Comparison of ENCODE assay signal across 8 mouse cellular contexts in genomic region chr19:4282898-4283553, GRCm38 (mm10). TPM values are rescaled to one million over a fixed set of nuclear protein-coding genes. Genes with fewer than 3 reads are reported as not detected.
A peak's percentile ranks its signal among the peaks of the same experiment; 100 is the strongest.
DNase-seq lines count a peak whose midpoint lies in the region; ATAC-seq lines count a peak whose summit lies in the region.

Ankrd13d (minus strand) TSS chr19:4283137.

- peaks cover 22% of the 10 kb centered on the region for H3K4me1 ChIP-seq in hindbrain, embryonic 10.5 days (replicated peaks)
- peaks cover 9% of the 10 kb centered on the region; the same call in 1 of the 2 replicates for H3K4me1 ChIP-seq in lung, embryonic 16.5 days (replicated peaks; ENCODE audit: control insufficient read depth, insufficient read depth, low read length)

- DNase-seq in NIH3T3 (ENCODE audit: low read depth) = peak; percentile 96
- peak; percentile 89 for DNase-seq in cerebellum, adult 9-11 months
- peak; percentile 90 to 94 for DNase-seq in frontal cortex, adult 2 months (ENCODE audit: extremely low spot score in 1 of 2, low spot score in 1 of 2)
- DNase-seq in hindbrain, embryonic 10.5 days (ENCODE audit: low spot score) = peak; percentile 94
- DNase-seq in layer of hippocampus, adult 9-11 months = peak; percentile 96
- DNase-seq in ovary, adult 18-20 months (ENCODE audit: low spot score) = peak; percentile 89
- DNase-seq in thymus, postnatal 0 days (ENCODE audit: low spot score) = peak; percentile 91

- peak within 1 kb of the TSS; percentile 75 for H3K4me3 ChIP-seq in hindbrain, embryonic 10.5 days
- peak within 1 kb of the TSS; percentile 64 for H3K4me3 ChIP-seq in lung, embryonic 16.5 days (ENCODE audit: low read length)

- H3K9me3 ChIP-seq in hindbrain, embryonic 10.5 days = peaks cover 5% of the 10 kb centered on the region; the same call in 1 of the 2 replicates
- peaks cover 3% of the 10 kb centered on the region for H3K9me3 ChIP-seq in lung, embryonic 16.5 days (ENCODE audit: control insufficient read depth, low read length)

- under 1% methylated on average over 50 of the region's 50 CpGs for WGBS in hindbrain, embryonic 10.5 days
- WGBS in lung, embryonic 16.5 days = 0% methylated on average over 45 of the region's 50 CpGs

- peak within 1 kb of the TSS; percentile 66 for H3K9ac ChIP-seq in lung, embryonic 16.5 days (ENCODE audit: low read length)

- ATAC-seq in lung, embryonic 16.5 days (ENCODE audit: low read depth) = peak; percentile 96

- H3K27ac ChIP-seq in hindbrain, embryonic 10.5 days = peak within 1 kb of the TSS; percentile 87
- peak within 1 kb of the TSS; percentile 37; the same call in 1 of the 2 replicates for H3K27ac ChIP-seq in lung, embryonic 16.5 days (ENCODE audit: low read length)

- H3K36me3 ChIP-seq in hindbrain, embryonic 10.5 days = peaks cover 56% of the 10 kb centered on the region
- peaks cover 23% of the 10 kb centered on the region for H3K36me3 ChIP-seq in lung, embryonic 16.5 days (ENCODE audit: control insufficient read depth, insufficient read depth, low read length)

- H3K27me3 ChIP-seq in hindbrain, embryonic 10.5 days (ENCODE audit: insufficient read depth, poor library complexity, severe bottlenecking) = peaks cover 14% of the 10 kb centered on the region
- H3K27me3 ChIP-seq in lung, embryonic 16.5 days (ENCODE audit: control insufficient read depth, insufficient read depth, low read depth, low read length) = peaks cover 3% of the 10 kb centered on the region; the same call in 1 of the 2 replicates

- H3K4me2 ChIP-seq in lung, embryonic 16.5 days (ENCODE audit: low read depth, low read length) = peak within 1 kb of the TSS; percentile 85

RNA-seq across cellular contexts. Expression of gene Ankrd13d, which starts in this region (rescaled TPM):
- polyA plus RNA-seq in frontal cortex, adult 2 months (2012; rRNA removed) = 73.1 and 77.0 TPM in 2 replicates
- 9.9 and 14.4 TPM in 2 replicates for polyA plus RNA-seq in hindbrain, embryonic 10.5 days (2016; fragmentation: Nextera tagmentation; extraction: Ambion mirVana)
- polyA plus RNA-seq in lung, embryonic 16.5 days (2015; fragmentation: Nextera tagmentation; extraction: Ambion mirVana) = 3.5 and 5.2 TPM in 2 replicates
- 9.8 and 12.2 TPM in 2 replicates for polyA plus RNA-seq in thymus, postnatal 0 days (2015; fragmentation: Nextera tagmentation; extraction: Ambion mirVana)

Comparison
In these comparisons a context has a peak if more than half of its experiments do, and no peak if none do; other contexts are left out.
1. Peak in every context shown above with its lines: DNase-seq, ATAC-seq, H3K4me3 ChIP-seq and H3K27ac ChIP-seq.